Mouse (Mus musculus): ENCODE measurements at regions not wholly inside any gene's neighbourhood (a gene's known extent, or its start where the extent isn't known, plus 50 kb on each side); places are given as distances from the start of the nearest gene placed in this dataset.

DNA sequence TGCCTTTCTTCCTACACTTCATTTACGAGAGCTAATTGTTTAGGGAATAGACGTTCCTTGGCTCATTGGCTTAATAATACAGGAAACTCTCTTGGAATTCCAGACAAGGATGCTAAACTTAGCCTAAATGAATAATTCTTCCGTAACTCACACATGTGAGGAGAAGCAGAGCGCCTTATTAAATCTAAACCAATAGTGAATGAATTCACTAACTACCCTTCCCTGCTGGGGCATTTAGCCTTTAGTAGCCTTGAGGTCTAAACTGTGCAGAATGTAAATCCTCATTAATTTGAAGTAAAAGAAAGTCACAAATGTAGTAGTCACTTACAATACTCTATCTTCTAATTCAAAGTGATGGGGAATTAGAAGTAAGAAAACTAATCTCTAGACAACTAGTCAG lies 301.4 kb downstream of the Kctd8 start:
- Histone ChIP-seq H3K4me2 (replicated peaks) (no peak overlapping the region), H3K36me3 (replicated peaks; ENCODE audit: control insufficient read depth, insufficient read depth) (no peaks in the 10 kb centered on the region), H3K9me3 (ENCODE audit: control insufficient read depth, low read length) (peaks cover 3% of the 10 kb centered on the region; the same call in 1 of the 2 replicates), H3K27ac (no peak overlapping the region), H3K4me1 (replicated peaks; ENCODE audit: control insufficient read depth, insufficient read depth, low read length) (no peaks in the 10 kb centered on the region), H3K4me3 (replicated peaks; ENCODE audit: low read length) (no peak overlapping the region), H3K27me3 (ENCODE audit: control insufficient read depth, insufficient read depth, low read length) (no peaks in the 10 kb centered on the region), H3K9ac (no peak overlapping the region)
- DNase-seq (ENCODE audit: low spot score) (peak; percentile 30), ATAC-seq (ENCODE audit: low FRiP score) (no peak)
- 51% methylated on average over 4 of the region's 4 CpGs for WGBS

DNA sequence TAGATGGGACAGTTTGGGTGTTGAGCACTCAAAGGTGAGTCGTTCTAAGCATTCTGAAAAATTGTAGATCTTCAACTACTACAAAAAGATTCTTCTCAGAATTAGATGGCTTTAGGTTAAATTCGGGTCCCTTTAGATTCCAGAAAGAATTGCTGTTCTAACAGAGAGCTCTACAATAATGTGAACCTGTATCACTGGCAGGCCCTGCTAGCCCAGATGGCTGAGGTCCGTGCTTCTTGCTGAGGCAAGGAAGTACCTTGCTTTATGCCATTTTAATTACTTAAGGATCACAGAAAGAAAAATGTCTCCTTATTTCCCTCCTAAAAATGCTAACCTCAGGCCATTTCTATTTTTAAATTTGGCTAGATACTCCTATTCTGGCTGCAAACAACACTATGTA lies 322.1 kb downstream of the Kctd8 start:
- no peaks in the 10 kb centered on the region for H3K4me1 ChIP-seq (replicated peaks; ENCODE audit: control insufficient read depth, insufficient read depth, low read length)
- H3K36me3 ChIP-seq (replicated peaks; ENCODE audit: control insufficient read depth, insufficient read depth): no peaks in the 10 kb centered on the region
- DNase-seq (ENCODE audit: low spot score): no peak

DNA sequence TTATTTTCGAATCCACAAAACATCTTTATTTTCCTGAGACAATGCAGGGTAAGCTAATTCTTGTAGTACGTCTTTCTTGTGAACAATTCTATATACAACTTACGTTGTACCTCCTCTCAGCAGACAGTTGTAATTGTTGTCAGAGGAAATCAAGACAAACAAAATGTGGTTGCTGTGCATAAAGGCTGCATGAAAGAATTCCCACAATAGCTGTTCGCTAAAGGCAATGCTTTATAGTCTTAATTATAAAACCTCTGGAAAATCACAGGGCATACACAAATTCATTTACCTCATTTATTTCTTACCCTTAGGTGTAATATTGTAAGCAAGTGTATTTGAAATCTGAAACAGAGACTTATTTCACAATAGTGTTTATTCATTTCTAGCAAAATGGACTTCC lies 355.3 kb downstream of the Kctd8 start:
- no peak overlapping the region for H3K9ac ChIP-seq
- H3K4me1 ChIP-seq (replicated peaks; ENCODE audit: control insufficient read depth, insufficient read depth, low read length): no peaks in the 10 kb centered on the region
- H3K9me3 ChIP-seq (ENCODE audit: control insufficient read depth, low read length): no peaks in the 10 kb centered on the region
- no peaks in the 10 kb centered on the region for H3K36me3 ChIP-seq (replicated peaks; ENCODE audit: control insufficient read depth, insufficient read depth)
- H3K27me3 ChIP-seq (ENCODE audit: control insufficient read depth, insufficient read depth, low read length): no peaks in the 10 kb centered on the region
- H3K4me2 ChIP-seq (replicated peaks): no peak overlapping the region
- H3K4me3 ChIP-seq (replicated peaks; ENCODE audit: low read length): no peak overlapping the region
- WGBS: 67% methylated on average over 4 of the region's 4 CpGs
- no peak for ATAC-seq (ENCODE audit: low FRiP score)
- DNase-seq (ENCODE audit: low spot score): no peak
- H3K27ac ChIP-seq: no peak overlapping the region

More for the DNA sequence above, 322.1 kb downstream of the Kctd8 start:
- H3K4me2 ChIP-seq (replicated peaks): no peak overlapping the region
- no peaks in the 10 kb centered on the region for H3K9me3 ChIP-seq (ENCODE audit: control insufficient read depth, low read length)
- 92% methylated on average over 3 of the region's 3 CpGs for WGBS
- no peak for ATAC-seq (ENCODE audit: low FRiP score)
- H3K27ac ChIP-seq: no peak overlapping the region
- no peak overlapping the region for H3K4me3 ChIP-seq (replicated peaks; ENCODE audit: low read length)
- H3K27me3 ChIP-seq (ENCODE audit: control insufficient read depth, insufficient read depth, low read length): no peaks in the 10 kb centered on the region
- H3K9ac ChIP-seq: no peak overlapping the region

DNA sequence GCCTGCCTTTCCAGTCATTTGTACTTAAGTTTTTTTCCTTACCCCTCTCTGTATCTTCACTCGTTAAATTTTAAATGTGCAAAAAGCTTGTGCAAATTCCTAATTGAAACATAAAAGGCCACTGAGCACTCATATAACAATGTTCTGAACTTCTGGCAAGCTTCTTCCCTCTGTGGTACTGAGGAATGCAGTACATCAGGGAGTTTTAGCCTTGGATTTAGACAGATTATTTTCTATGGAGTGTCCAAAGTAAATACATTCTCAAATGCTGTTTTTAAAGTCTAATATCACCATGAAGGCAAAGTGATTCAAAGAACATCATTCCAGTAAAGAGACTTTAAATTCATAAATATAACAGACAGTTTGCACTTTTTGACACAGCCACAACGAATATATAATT lies 386.8 kb downstream of the Kctd8 start:
- Histone ChIP-seq H3K9ac (no peak overlapping the region), H3K27ac (no peak overlapping the region), H3K4me1 (replicated peaks; ENCODE audit: control insufficient read depth, insufficient read depth, low read length) (no peaks in the 10 kb centered on the region), H3K4me3 (replicated peaks; ENCODE audit: low read length) (no peak overlapping the region), H3K36me3 (replicated peaks; ENCODE audit: control insufficient read depth, insufficient read depth) (no peaks in the 10 kb centered on the region), H3K9me3 (ENCODE audit: control insufficient read depth, low read length) (no peaks in the 10 kb centered on the region), H3K4me2 (replicated peaks) (no peak overlapping the region), H3K27me3 (ENCODE audit: control insufficient read depth, insufficient read depth, low read length) (no peaks in the 10 kb centered on the region)
- WGBS: 80% methylated on average over 2 of the region's 2 CpGs
- DNase-seq (ENCODE audit: low spot score) (no peak), ATAC-seq (ENCODE audit: low FRiP score) (no peak)
